In genomic region chr13:38164932-38165331, GRCm38 (mm10) we compare ENCODE assay signal across 15 mouse cellular contexts. TPM values are rescaled to one million over a fixed set of nuclear protein-coding genes. Genes with fewer than 3 reads are reported as not detected.
DNase-seq lines count a peak whose midpoint lies in the region; ATAC-seq and TF ChIP-seq lines count a peak whose summit lies in the region.
"Had no signal": no experiment of that assay in that cellular context is flagged by ENCODE, and none has a peak within 500 bp of the region (broad histone marks: within the 10 kb centered on the region; RNA-seq: fewer than 3 reads in every experiment).

No protein-coding gene starts in this region.

- no peak overlapping the region for H3K4me3 ChIP-seq in hindbrain, postnatal 0 days (ENCODE audit: low read length)
- no peak overlapping the region for H3K4me3 ChIP-seq in hindbrain, embryonic 11.5 days (ENCODE audit: low read depth, low read length)
- H3K4me3 ChIP-seq in gastrocnemius, adult 2 months, result no peak overlapping the region
- H3K4me3 ChIP-seq in kidney, embryonic 16.5 days (ENCODE audit: low read length), result no peak overlapping the region
- H3K4me3 ChIP-seq: embryonic facial prominence, embryonic 10.5 days; forebrain, embryonic 12.5 days; liver, embryonic 13.5 days had no signal

- H3K9me3 ChIP-seq in hindbrain, postnatal 0 days (ENCODE audit: low read length), result no peaks in the 10 kb centered on the region
- no peaks in the 10 kb centered on the region for H3K9me3 ChIP-seq in hindbrain, embryonic 11.5 days (ENCODE audit: control insufficient read depth, low read length)
- no peaks in the 10 kb centered on the region for H3K9me3 ChIP-seq in kidney, embryonic 16.5 days (ENCODE audit: low read length)
- H3K9me3 ChIP-seq: embryonic facial prominence, embryonic 10.5 days; forebrain, embryonic 12.5 days; liver, embryonic 13.5 days had no signal

- H3K4me2 ChIP-seq in hindbrain, postnatal 0 days (ENCODE audit: low read depth, low read length), result no peak overlapping the region
- no peak overlapping the region for H3K4me2 ChIP-seq in hindbrain, embryonic 11.5 days (replicated peaks; ENCODE audit: low read depth, low read length)
- no peak overlapping the region for H3K4me2 ChIP-seq in kidney, embryonic 16.5 days (replicated peaks; ENCODE audit: low read depth, low read length)
- H3K4me2 ChIP-seq: forebrain, embryonic 12.5 days; liver, embryonic 13.5 days had no signal

- peak; percentile 49 for DNase-seq in hindbrain, postnatal 0 days (ENCODE audit: low spot score)
- DNase-seq in hindbrain, embryonic 11.5 days (ENCODE audit: low spot score), result no peak
- DNase-seq in adrenal gland, postnatal 36 days, result peak; percentile 16 to 51
- DNase-seq in cerebellum, postnatal 25 days, result peak; percentile 48 to 62
- peak; percentile 77 for DNase-seq in heart, postnatal 10 days
- no peak for DNase-seq in gastrocnemius, adult 2 months
- DNase-seq in left cerebral cortex, postnatal 36 days (ENCODE audit: low spot score in 2 of 2), result no peak
- DNase-seq: liver, embryonic 13.5 days; thymus, postnatal 25 days had no signal

- no peak for TF ChIP-seq CTCF in hindbrain, postnatal 0 days (IDR thresholded peaks at IDR 0.05; ENCODE audit: low read depth)
- no peak for TF ChIP-seq CTCF in gastrocnemius, adult 2 months (IDR thresholded peaks at IDR 0.05)

- H3K27me3 ChIP-seq in hindbrain, postnatal 0 days (ENCODE audit: insufficient read depth, low read length), result no peaks in the 10 kb centered on the region
- no peaks in the 10 kb centered on the region for H3K27me3 ChIP-seq in hindbrain, embryonic 11.5 days (ENCODE audit: control insufficient read depth, insufficient read depth, low read length)
- H3K27me3 ChIP-seq in kidney, embryonic 16.5 days (ENCODE audit: insufficient read depth, low read length), result no peaks in the 10 kb centered on the region
- H3K27me3 ChIP-seq: forebrain, embryonic 12.5 days; liver, embryonic 13.5 days had no signal

- no peak overlapping the region for H3K9ac ChIP-seq in hindbrain, postnatal 0 days (replicated peaks; ENCODE audit: low read length)
- no peak overlapping the region for H3K9ac ChIP-seq in hindbrain, embryonic 11.5 days (ENCODE audit: low read depth, low read length)
- no peak overlapping the region for H3K9ac ChIP-seq in kidney, embryonic 16.5 days (replicated peaks; ENCODE audit: low read length)
- H3K9ac ChIP-seq: forebrain, embryonic 12.5 days; liver, embryonic 13.5 days had no signal

- H3K36me3 ChIP-seq in hindbrain, postnatal 0 days (ENCODE audit: insufficient read depth, low read length), result no peaks in the 10 kb centered on the region
- H3K36me3 ChIP-seq in hindbrain, embryonic 11.5 days (ENCODE audit: control insufficient read depth, insufficient read depth, low read length), result no peaks in the 10 kb centered on the region
- H3K36me3 ChIP-seq in kidney, embryonic 16.5 days (ENCODE audit: insufficient read depth, low read length), result peaks cover 6% of the 10 kb centered on the region
- H3K36me3 ChIP-seq: embryonic facial prominence, embryonic 10.5 days; forebrain, embryonic 12.5 days; liver, embryonic 13.5 days had no signal

- ATAC-seq in hindbrain, postnatal 0 days, result peak; percentile 49; the same call in 1 of the 2 replicates
- no peak for ATAC-seq in hindbrain, embryonic 11.5 days (ENCODE audit: low FRiP score)
- ATAC-seq in kidney, embryonic 16.5 days (ENCODE audit: low FRiP score, low TSS enrichment), result no peak
- ATAC-seq: intestine, postnatal 0 days; midbrain, embryonic 16.5 days had no signal

- no peaks in the 10 kb centered on the region for H3K4me1 ChIP-seq in hindbrain, postnatal 0 days (ENCODE audit: insufficient read depth, low read length)
- H3K4me1 ChIP-seq in hindbrain, embryonic 11.5 days (replicated peaks; ENCODE audit: control insufficient read depth, insufficient read depth, low read length), result no peaks in the 10 kb centered on the region
- H3K4me1 ChIP-seq in kidney, embryonic 16.5 days (ENCODE audit: insufficient read depth, low read length), result no peaks in the 10 kb centered on the region
- H3K4me1 ChIP-seq: embryonic facial prominence, embryonic 10.5 days; forebrain, embryonic 12.5 days; liver, embryonic 13.5 days had no signal

- 70% methylated on average over 11 of the region's 11 CpGs for WGBS in hindbrain, postnatal 0 days
- WGBS in hindbrain, embryonic 11.5 days, result 94% methylated on average over 11 of the region's 11 CpGs
- WGBS in kidney, embryonic 16.5 days, result 88% methylated on average over 11 of the region's 11 CpGs

- intact Hi-C loops in heart, postnatal 10 days (cut with DNase I), result loop anchor here (2.0 kb wide), 1 partner anchor 14 kb away; the partner anchor contains the start of gene Dsp
- intact Hi-C loops in gastrocnemius, adult 2 months (cut with DNase I), result no loop called here
- intact Hi-C loops in left cerebral cortex, postnatal 36 days (cut with DNase I), result no loop called here

- no peak overlapping the region for H3K27ac ChIP-seq in hindbrain, postnatal 0 days
- H3K27ac ChIP-seq in hindbrain, embryonic 11.5 days (ENCODE audit: low read depth, low read length), result no peak overlapping the region
- no peak overlapping the region for H3K27ac ChIP-seq in gastrocnemius, adult 2 months
- no peak overlapping the region for H3K27ac ChIP-seq in kidney, embryonic 16.5 days (ENCODE audit: low read length)
- H3K27ac ChIP-seq: embryonic facial prominence, embryonic 10.5 days; forebrain, embryonic 12.5 days; liver, embryonic 13.5 days; macrophage had no signal

RNA-seq across cellular contexts. Expression of gene Dsp, which starts 13.8 kb away (rescaled TPM):
- 0.58 and 0.73 TPM in 2 replicates for total RNA-seq in hindbrain, postnatal 0 days (2014; rRNA removed)
- 0.28 and 0.35 TPM in 2 replicates for polyA plus RNA-seq in hindbrain, postnatal 0 days (2015; fragmentation: Nextera tagmentation; extraction: Ambion mirVana)
- 1.1 and 1.7 TPM in 2 replicates for polyA plus RNA-seq in hindbrain, embryonic 11.5 days (2014; fragmentation: Nextera tagmentation; extraction: Ambion mirVana)
- 1 to 10 TPM in 1 of 2 experiments, under 1 TPM in 1; 0.50 to 1.3 TPM for total RNA-seq in adrenal gland, postnatal 36 days (2021)
- total RNA-seq in heart, postnatal 10 days (2021), result 100 to 1,000 TPM; 350 to 415 TPM
- total RNA-seq in gastrocnemius, adult 2 months (2021), result under 1 TPM in 1 of 2 experiments, not detected in 1; 0.03 TPM
- 5.3 TPM in 2 replicates for polyA plus RNA-seq in kidney, embryonic 16.5 days (2015; fragmentation: Nextera tagmentation; extraction: Ambion mirVana)
- under 1 TPM; 0.10 to 0.14 TPM for total RNA-seq in left cerebral cortex, postnatal 36 days (2021)
- polyA plus RNA-seq: macrophage had no signal

RNA-seq across cellular contexts. Expression of gene Snrnp48, which starts 39.8 kb away (rescaled TPM):
- total RNA-seq in hindbrain, postnatal 0 days (2014; rRNA removed), result 7.8 and 10.4 TPM in 2 replicates
- 17.7 and 23.0 TPM in 2 replicates for polyA plus RNA-seq in hindbrain, postnatal 0 days (2015; fragmentation: Nextera tagmentation; extraction: Ambion mirVana)
- 40.0 and 44.1 TPM in 2 replicates for polyA plus RNA-seq in hindbrain, embryonic 11.5 days (2014; fragmentation: Nextera tagmentation; extraction: Ambion mirVana)
- total RNA-seq in adrenal gland, postnatal 36 days (2021), result 10 to 100 TPM; 16.0 to 26.6 TPM
- 10 to 100 TPM; 10.7 to 11.0 TPM for total RNA-seq in heart, postnatal 10 days (2021)
- 10 to 100 TPM in 1 of 2 experiments, 1 to 10 TPM in 1; 9.9 to 10.3 TPM for total RNA-seq in gastrocnemius, adult 2 months (2021)
- polyA plus RNA-seq in kidney, embryonic 16.5 days (2015; fragmentation: Nextera tagmentation; extraction: Ambion mirVana), result 32.3 and 37.3 TPM in 2 replicates
- total RNA-seq in left cerebral cortex, postnatal 36 days (2021), result 10 to 100 TPM; 12.7 to 25.7 TPM

Comparison
In these comparisons a context has a peak if more than half of its experiments do, and no peak if none do; other contexts are left out.
1. DNase-seq: peak in hindbrain, postnatal 0 days (single experiment), adrenal gland, postnatal 36 days (2 of 2), cerebellum, postnatal 25 days (2 of 2) and heart, postnatal 10 days (2 of 2); none in hindbrain, embryonic 11.5 days (single experiment), gastrocnemius, adult 2 months (single experiment) and left cerebral cortex, postnatal 36 days (0 of 2).
2. RNA of gene Dsp, which starts 13.8 kb away (total RNA-seq): 350 to 415 TPM in heart, postnatal 10 days; 0.50 to 1.3 TPM in adrenal gland, postnatal 36 days, 0.58 to 0.73 TPM in hindbrain, postnatal 0 days, 0.10 to 0.14 TPM in left cerebral cortex, postnatal 36 days and 0.03 TPM in gastrocnemius, adult 2 months; every median in the first group is over 100 times any median in the second.